Mouse (Mus musculus): ENCODE data around the gene Camta1.

GRCm38 (mm10) chr4:150910164-150910951, 951.3 kb downstream of the Camta1 start:
- no peak for TF ChIP-seq CTCF (IDR thresholded peaks at IDR 0.05; ENCODE audit: low read depth, low read length)
- TF ChIP-seq POLR2A (IDR thresholded peaks at IDR 0.05; ENCODE audit: extremely low read depth, insufficient read depth, low read length), result no peak

All from liver, adult 2 months (tissue).